Mouse (Mus musculus): ENCODE measurements around the gene AW549877.

The AW549877 gene

DNA sequence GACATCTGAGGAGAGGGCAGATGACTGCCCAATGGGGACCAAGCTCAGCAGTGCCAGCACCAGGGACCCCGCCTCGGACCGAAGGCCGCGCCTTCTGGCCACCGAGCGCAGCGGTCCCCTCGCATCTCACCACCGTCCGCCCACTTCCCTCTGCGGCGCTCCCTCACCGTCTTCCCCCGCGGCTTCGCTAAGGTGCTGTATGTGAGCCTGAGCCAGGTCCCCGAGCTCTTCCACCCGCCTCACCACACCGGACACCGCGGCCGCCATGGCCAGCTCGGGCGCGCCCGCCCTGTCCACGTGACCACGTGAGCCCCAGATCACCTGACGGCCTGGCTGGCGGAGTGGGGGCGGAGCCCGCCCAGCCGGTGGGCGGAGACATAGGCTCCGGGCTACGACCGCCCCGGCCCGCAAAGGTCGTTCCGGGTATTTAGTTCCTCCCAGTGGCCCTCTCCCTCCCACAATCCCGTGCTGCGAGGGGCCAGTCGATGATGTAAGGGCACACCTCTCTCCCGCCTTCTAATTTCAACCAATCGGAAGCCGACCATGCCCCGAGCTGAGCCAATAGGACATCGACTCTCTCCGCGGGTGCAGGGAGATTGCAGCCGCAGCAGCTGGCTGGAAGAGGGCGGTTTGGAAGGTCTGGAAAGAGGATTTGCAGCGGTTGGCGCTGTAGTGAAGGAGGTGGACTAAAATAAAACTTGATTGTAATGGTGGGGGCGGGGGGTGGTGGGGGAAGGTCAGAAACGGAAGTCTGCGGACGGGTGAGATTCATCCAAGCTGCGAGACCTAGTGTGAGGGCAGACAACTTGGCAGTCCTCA lies at the start of gene AW549877:
Gene AW549877 (minus strand): TSS at position 297 of the 819 bp plus-strand sequence.
- peak; percentile 54; the same call in 1 of the 2 replicates for TF ChIP-seq GATA4 (IDR thresholded peaks at IDR 0.05; ENCODE audit: insufficient replicate concordance, low read length)

DNA sequence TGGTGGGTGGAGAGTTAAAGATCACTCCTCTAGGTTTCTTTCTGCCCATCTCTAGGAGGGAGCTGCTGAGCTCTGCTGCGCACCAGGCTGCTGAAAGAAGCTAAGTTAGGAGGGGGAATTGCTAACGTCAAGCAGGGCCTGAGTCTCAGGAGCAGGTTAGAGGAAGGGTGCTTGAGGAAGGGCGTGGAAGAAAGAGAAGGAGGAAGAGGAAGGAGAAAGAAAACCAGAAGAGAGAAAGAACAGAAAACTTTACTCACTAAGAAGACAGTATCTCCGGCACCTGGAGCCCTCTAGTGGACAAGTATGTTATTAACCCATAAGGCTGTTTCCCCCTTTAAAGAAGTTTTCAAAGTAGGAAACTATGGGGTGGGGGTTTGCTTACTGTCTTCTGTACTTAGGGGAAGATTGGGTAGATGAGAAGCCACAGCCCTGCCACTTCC lies 47.5 kb upstream of the AW549877 start:
- no peak for TF ChIP-seq GATA4 (IDR thresholded peaks at IDR 0.05; ENCODE audit: insufficient replicate concordance, low read length)

DNA sequence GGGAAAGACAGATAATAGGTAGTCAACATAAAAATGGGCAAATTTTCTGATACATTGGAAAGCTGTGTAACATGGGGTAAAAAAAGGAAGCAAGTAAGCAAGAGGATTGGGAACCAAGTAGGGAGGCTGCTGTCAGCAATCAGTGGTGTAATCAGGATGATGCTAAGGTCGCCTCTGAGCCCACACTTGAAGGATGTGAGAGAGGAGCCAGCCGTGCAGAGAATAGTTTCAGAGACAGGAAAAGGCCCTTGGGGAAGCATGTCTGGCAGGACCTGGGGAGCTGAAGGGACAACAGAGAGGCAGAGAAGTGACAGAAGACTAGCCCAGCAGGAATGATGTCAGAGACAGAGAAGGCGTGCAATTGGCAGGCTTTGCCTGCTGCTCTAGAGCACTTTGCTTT lies 46.9 kb upstream of the AW549877 start:
- TF ChIP-seq GATA4 (IDR thresholded peaks at IDR 0.05; ENCODE audit: insufficient replicate concordance, low read length) = no peak

DNA sequence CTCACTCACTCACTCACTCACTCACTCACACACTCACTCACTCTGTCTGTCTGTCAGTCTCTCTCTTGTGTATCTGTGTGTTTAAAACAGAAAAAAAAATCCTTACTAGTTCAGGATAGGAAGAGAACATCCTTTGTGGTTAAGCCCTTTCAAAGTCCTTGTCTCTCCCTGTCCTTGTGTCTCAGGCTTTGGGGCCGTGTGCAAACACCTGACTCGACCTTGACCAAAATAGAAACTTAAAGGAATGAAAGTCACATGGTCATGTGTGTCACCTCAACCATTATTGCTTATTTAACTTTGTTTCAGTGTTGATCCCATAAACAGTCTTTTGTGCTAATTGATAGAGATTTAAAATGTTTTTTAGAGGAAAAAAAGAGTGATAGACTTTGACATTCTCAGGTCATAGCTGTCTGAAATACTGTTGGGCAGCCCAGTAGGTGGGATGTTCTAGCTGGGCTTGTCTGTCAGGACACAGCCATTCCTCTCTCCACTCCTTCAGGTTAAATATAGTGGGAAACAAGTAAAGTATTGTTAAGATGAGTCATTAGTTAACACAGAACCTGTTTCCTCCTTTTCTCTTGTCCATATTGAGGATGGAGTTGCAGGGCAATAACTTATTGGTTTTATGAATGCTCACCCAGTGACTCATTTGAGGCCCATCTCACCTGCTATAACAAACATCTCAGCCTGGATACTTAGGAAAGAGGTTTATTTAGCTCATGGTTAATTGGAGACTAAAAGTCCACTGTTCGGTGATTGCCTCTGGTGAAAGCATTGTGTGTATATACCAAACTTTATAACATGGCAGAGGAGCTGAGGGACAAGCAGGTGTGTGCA lies 37.8 kb upstream of the AW549877 start:
- TF ChIP-seq GATA4 (IDR thresholded peaks at IDR 0.05; ENCODE audit: insufficient replicate concordance, low read length) = no peak

DNA sequence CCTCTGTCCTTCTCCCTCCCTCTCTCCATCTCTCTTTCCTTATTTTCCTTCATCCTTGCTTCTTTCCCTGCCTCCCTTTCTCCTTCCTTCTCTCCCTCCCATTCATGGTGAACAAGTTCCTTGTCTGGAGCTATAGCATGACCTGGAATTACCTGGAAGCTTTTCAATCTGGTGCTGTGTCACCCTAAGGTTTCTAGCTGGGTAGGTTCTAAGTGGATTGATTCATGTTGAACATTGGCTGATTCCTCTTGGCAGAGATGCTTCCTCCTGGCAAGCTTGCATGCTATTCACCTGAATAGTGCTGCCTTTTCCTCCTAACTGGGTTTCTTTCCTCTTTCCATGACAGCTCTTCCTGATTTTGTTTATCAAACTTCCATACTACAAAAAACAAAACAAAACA lies 33.4 kb upstream of the AW549877 start:
- no peak for TF ChIP-seq GATA4 (IDR thresholded peaks at IDR 0.05; ENCODE audit: insufficient replicate concordance, low read length)

DNA sequence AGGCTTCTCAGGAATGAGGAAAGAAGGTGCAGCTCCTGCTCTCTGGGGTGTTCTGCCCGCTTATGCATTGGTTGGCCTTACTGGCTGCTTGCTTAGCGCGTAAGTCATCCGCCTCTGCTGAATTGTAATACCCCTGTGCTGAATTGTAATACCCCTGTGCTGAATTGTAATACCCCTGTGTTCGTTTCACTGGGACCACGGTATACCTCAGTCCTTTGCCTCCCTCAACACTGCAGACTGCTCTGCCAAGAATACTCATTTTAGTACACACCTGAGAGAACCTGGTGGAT lies 32.8 kb upstream of the AW549877 start:
- TF ChIP-seq GATA4 (IDR thresholded peaks at IDR 0.05; ENCODE audit: insufficient replicate concordance, low read length) = no peak

DNA sequence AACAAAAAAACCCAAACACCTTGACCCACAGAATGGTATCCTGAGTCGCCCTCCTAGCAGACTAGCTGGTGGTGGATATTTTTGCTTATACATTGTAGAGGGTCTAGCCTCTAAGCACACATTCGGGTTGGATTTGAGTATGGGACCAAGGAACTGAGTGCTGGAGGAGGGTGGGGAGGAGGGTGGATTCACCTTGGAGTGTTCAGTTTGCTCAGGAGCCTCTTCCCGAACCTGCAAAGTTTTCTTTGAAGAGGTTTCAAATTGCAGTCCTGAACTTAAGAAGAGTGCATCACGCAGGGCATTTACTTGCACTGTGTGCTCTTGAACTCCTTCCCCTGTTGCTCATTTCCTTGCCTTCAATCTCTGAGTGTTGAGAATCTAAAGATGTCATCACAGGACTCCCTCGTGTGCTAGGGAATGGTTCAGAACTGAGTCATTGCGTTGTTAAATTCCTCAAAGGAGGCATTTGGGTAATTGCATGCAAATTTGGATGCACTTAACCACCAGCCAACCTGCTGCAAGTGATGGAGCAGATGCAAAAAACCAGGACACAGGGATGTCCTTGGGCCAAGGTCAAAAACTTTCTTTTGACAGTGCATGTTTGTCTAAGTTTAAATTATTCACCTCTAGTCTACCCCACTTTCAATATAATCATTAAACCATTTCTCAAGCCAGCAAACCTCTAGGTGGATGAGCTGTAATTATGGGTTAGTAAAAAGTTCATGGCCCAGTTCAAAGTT lies 32.3 kb upstream of the AW549877 start:
- TF ChIP-seq GATA4 (IDR thresholded peaks at IDR 0.05; ENCODE audit: insufficient replicate concordance, low read length) = no peak

DNA sequence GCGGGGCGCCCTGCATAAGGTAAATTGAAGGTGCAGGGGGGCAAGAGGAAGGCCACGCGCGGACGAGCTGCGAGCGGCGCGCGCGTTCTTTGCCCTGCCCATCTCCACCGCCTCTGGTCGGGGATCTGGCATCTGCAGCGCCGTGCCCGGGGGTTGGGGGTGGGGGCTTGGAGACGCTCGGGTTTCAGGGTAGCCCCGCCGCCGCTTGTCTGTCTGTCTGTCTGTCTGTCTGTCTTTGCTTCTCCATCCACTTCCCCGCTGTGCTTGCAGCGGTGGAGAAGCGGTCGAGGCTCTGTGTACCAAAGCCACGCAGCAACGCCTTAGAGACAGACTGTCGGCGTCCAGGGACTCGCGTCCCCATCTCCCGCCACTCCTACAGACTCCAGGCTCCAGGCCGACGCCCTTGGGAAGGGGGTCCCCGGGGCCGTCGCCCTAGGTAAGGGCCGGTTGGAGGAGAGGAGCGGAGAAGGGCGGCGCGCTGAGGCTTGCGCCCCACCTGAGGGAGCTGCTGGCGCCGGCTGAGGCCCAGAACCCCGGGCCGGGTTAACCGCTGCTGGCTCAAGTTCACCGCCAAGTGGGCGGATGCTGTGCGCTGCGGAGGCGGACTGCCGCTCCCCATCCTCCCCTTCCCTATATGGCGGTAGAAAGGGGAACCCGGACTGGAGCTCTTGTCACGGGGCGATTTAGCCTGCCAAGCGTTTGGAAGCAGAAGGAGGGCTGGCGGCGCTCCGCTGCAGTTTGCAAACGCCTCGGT lies 31.5 kb upstream of the AW549877 start:
- no peak for TF ChIP-seq GATA4 (IDR thresholded peaks at IDR 0.05; ENCODE audit: insufficient replicate concordance, low read length)

DNA sequence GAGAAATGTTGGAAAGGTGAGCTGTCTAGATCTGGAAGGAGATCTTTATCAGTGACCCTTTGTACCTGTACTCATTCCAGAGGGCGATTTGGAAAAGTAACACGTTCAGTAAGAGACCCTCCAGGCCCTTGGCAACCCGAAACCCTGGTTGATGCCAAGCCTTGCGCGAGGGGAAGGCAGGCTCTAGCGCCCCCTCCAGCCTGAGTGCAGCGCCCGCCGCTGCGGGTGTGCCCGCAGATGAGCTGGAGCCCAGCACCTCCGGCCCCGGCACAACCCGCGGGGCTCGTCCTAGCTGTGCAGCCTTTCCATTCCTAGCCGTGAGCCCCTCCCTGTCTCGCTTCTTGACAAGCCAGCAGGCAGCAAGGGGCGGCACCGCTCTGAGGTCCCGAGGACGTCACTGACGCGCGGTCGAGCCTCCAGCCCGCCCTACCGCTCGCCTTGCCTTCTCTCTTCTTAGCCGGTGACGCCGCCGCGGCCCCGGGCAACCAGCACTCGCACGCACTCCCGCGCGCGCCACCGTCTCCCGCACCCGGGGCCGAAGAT lies 30.8 kb upstream of the AW549877 start, which contains the start of gene Oxct1:
Gene Oxct1 (plus strand): TSS at position 153 of the 543 bp plus-strand sequence.
- peak; percentile 45; the same call in 1 of the 2 replicates for TF ChIP-seq GATA4 (IDR thresholded peaks at IDR 0.05; ENCODE audit: insufficient replicate concordance, low read length)

DNA sequence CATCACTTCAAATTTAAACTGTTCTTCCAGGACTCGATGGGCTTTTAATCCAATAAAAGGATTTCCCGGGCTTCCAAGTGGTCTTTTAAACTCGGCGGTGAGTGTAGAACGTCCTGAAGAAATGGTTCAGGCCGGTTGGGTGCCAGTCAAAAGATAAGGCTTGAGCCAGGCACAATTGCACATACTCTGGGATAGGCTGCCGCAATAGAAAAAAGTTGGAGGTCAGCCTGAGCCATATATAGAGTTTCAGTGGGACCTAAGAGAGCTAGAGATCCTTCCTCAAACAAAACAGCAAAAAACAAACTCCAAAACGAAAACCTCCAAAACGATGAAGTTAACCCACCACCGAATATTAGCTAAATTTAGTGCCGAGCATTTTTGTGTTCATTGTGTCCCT lies 30.0 kb upstream of the AW549877 start:
- no peak for TF ChIP-seq GATA4 (IDR thresholded peaks at IDR 0.05; ENCODE audit: insufficient replicate concordance, low read length)

DNA sequence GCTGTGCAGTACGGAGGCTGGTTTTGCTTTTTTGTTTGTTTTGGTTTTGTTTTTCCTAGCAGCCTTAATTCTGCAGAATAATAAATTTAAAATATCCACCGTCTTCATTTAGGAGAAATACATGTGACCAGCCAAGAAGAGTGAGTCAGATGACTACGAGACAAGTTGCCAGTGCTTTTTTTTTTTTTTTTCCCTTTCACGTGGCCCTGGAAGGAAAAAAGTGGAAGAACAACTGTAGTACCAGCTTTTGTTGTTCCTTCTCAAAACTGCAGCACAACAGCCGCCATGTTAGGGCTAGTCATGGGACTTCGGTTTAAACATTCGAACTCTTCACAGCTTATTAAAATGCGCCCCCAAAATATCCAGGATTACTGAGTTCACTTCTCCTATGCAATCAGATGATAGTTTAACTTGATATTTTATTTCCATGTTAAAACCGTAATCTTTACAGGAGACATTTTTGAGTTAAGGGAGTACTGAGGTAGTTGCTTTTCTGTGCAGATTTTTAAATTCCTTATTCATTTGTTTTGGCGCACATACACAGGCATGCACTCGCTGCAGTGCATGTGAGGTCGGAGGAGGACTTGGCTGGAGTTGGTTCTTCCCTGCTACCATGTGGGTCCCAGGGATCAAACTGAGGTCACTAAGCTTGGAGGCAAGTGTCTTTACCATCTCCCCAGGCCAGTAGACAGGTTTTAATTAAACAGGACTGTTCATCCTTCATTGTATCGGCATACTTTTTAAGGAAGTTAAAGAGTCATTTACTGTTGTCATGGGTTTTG lies 29.4 kb upstream of the AW549877 start:
- no peak for TF ChIP-seq GATA4 (IDR thresholded peaks at IDR 0.05; ENCODE audit: insufficient replicate concordance, low read length)

DNA sequence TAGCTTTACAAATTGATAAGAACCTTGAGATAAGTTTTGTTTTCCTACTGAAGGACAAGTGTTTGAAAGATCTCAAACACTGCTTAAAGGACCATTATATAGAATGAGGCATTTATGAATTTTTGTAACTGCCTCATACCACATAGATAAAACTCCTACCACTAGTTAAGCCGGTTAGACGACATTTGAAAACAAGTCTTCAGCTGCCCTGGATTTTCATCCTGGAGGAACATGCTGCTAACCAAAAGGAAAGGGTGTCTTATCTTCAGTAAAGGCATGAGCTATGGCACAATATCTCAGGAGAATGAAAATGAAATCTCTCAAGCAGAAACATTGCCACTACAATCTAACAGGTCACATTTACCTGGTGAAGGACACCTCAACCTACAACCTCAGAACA lies 28.2 kb upstream of the AW549877 start:
- no peak for TF ChIP-seq GATA4 (IDR thresholded peaks at IDR 0.05; ENCODE audit: insufficient replicate concordance, low read length)

DNA sequence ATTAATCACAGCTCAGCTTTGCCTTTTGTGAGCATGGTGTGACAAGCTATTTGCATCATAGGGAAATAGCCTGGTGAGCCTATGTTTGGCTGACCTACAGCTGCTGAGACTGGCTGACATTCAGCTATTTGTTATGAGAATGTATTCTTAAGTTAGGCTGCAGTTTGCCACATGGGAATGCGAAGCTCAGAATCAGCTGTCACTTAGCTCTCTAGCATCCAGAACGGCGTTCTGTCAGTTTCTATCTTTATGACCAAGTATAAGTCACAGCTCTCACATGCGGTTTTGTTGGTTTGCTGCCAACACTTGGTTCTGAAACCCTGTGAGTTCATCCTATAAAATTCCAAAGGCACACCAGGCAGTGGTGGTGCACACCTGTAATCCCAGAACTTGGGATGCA lies 25.2 kb upstream of the AW549877 start:
- TF ChIP-seq GATA4 (IDR thresholded peaks at IDR 0.05; ENCODE audit: insufficient replicate concordance, low read length) = no peak

DNA sequence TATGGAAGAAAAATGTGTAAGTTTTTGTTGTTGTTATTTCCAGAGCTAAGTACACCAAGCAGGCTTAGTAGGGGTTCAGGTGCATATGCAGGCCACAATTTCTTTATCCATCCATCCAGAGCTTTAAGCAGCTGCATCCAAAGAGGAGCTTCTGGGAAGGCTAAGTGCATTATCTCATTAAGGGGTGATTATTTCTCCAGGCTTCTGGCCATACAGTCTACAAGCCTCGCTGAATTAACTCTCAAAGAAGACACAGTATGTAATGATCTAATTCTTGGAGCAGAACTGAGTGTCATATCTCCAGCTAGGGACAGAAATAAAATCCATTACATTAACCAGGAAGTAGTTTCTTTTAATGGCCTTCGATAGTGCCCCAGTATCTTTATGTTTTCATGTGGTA lies 18.3 kb upstream of the AW549877 start:
- no peak for TF ChIP-seq GATA4 (IDR thresholded peaks at IDR 0.05; ENCODE audit: insufficient replicate concordance, low read length)
